10 mouse cellular contexts compared by ENCODE assay signal in the genomic region with DNA sequence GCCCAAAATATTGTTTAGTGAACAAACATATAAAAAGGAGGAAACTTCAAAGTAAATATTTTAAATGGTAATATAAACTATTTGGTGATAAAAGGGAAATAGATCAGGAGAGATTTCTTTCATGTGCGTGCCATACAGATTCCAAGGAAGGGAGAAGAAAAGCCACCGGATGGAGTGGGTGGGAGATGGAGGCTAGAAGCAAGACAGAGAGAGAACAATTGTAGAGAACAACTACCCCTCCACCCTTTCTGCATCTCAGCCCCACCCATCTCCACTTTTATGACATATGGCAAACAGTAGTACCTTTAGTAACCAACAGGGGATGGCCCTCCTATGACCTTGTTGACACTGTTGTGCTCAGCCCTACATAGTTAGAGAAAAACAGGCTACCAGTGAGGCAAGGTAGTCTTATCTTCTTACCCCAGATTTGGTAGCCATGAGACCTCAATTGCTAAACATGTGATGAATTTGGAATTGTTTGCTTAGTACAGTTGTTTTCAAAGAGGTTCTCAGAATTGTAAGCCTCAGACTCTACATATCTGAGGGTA.
DNase-seq lines count a peak whose midpoint lies in the region; ATAC-seq and TF ChIP-seq lines count a peak whose summit lies in the region.
"Had no signal": no experiment of that assay in that cellular context is flagged by ENCODE, and none has a peak within 500 bp of the region (broad histone marks: within the 10 kb centered on the region; RNA-seq: fewer than 3 reads in every experiment).

No protein-coding gene starts in this region.

- H3K9me3 ChIP-seq in hindbrain, postnatal 0 days (ENCODE audit: low read length) = no peaks in the 10 kb centered on the region
- H3K9me3 ChIP-seq in hindbrain, embryonic 13.5 days = no peaks in the 10 kb centered on the region
- H3K9me3 ChIP-seq in ES-E14 (ENCODE audit: control insufficient read depth, insufficient read depth, low read depth, low read length) = no peaks in the 10 kb centered on the region
- H3K9me3 ChIP-seq: stomach, embryonic 15.5 days had no signal

- WGBS in hindbrain, postnatal 0 days = 89% methylated on average over 2 of the region's 2 CpGs
- 98% methylated on average over 2 of the region's 2 CpGs for WGBS in hindbrain, embryonic 13.5 days

- H3K4me3 ChIP-seq in hindbrain, postnatal 0 days (ENCODE audit: low read length) = no peak overlapping the region
- H3K4me3 ChIP-seq in hindbrain, embryonic 13.5 days = no peak overlapping the region
- no peak overlapping the region for H3K4me3 ChIP-seq in ES-E14 (ENCODE audit: insufficient read depth in 1 of 2, low read depth in 1 of 2, low read length in 2 of 2, poor library complexity in 1 of 2, severe bottlenecking in 1 of 2)
- H3K4me3 ChIP-seq: stomach, embryonic 15.5 days had no signal

- no peak overlapping the region for H3K4me2 ChIP-seq in hindbrain, postnatal 0 days (ENCODE audit: low read depth, low read length)
- no peak overlapping the region for H3K4me2 ChIP-seq in hindbrain, embryonic 13.5 days
- H3K4me2 ChIP-seq: stomach, embryonic 15.5 days had no signal

- H3K36me3 ChIP-seq in hindbrain, postnatal 0 days (ENCODE audit: insufficient read depth, low read length) = no peaks in the 10 kb centered on the region
- H3K36me3 ChIP-seq in hindbrain, embryonic 13.5 days = no peaks in the 10 kb centered on the region
- H3K36me3 ChIP-seq in ES-E14 (ENCODE audit: control insufficient read depth, insufficient read depth, low read length, poor library complexity, severe bottlenecking) = no peaks in the 10 kb centered on the region
- H3K36me3 ChIP-seq: stomach, embryonic 15.5 days had no signal

- no peak for DNase-seq in hindbrain, postnatal 0 days (ENCODE audit: low spot score)
- DNase-seq in 3T3-L1 (ENCODE audit: low read depth, low spot score) (peak; percentile 25), ES-E14 (ENCODE audit: low read depth, low spot score) (peak; percentile 11)
- DNase-seq in lung, postnatal 10 days = peak; percentile 40
- no peak for DNase-seq in cerebellum, adult 18-20 months
- DNase-seq in embryo, embryonic 10 days (ENCODE audit: low spot score) = no peak
- DNase-seq: cerebellum, adult 9-10 months had no signal

- ATAC-seq in hindbrain, postnatal 0 days = no peak
- ATAC-seq in hindbrain, embryonic 13.5 days (ENCODE audit: low FRiP score) = no peak
- ATAC-seq in cerebellum, adult (ENCODE audit: insufficient number of reproducible peaks, low FRiP score, low TSS enrichment) = no peak

- no peaks in the 10 kb centered on the region for H3K27me3 ChIP-seq in hindbrain, postnatal 0 days (ENCODE audit: insufficient read depth, low read length)
- H3K27me3 ChIP-seq in hindbrain, embryonic 13.5 days = no peaks in the 10 kb centered on the region
- H3K27me3 ChIP-seq: stomach, embryonic 15.5 days had no signal

- H3K4me1 ChIP-seq in hindbrain, postnatal 0 days (ENCODE audit: insufficient read depth, low read length) = no peaks in the 10 kb centered on the region
- H3K4me1 ChIP-seq in hindbrain, embryonic 13.5 days (replicated peaks) = no peaks in the 10 kb centered on the region
- no peaks in the 10 kb centered on the region for H3K4me1 ChIP-seq in ES-E14 (ENCODE audit: control insufficient read depth in 2 of 2, insufficient read depth in 2 of 2, low read length in 2 of 2, poor library complexity in 1 of 2)
- H3K4me1 ChIP-seq: stomach, embryonic 15.5 days had no signal

- H3K9ac ChIP-seq in hindbrain, postnatal 0 days (replicated peaks; ENCODE audit: low read length) = no peak overlapping the region
- H3K9ac ChIP-seq in hindbrain, embryonic 13.5 days = no peak overlapping the region
- no peak overlapping the region for H3K9ac ChIP-seq in ES-E14 (ENCODE audit: insufficient read depth, low read depth, low read length, poor library complexity, severe bottlenecking)
- H3K9ac ChIP-seq: stomach, embryonic 15.5 days had no signal

- H3K27ac ChIP-seq in hindbrain, postnatal 0 days = no peak overlapping the region
- H3K27ac ChIP-seq in hindbrain, embryonic 13.5 days = no peak overlapping the region
- H3K27ac ChIP-seq in ES-E14 (ENCODE audit: insufficient read depth, low read depth, low read length, poor library complexity, severe bottlenecking) = no peak overlapping the region
- H3K27ac ChIP-seq: stomach, embryonic 15.5 days had no signal

- in situ Hi-C loops in ES-E14 (cut with MboI; ENCODE audit: low sequenced_read_pairs in 2 of 2, unreplicated experiment in 2 of 2) = no loop called here

- TF ChIP-seq CTCF in hindbrain, postnatal 0 days (IDR thresholded peaks at IDR 0.05; ENCODE audit: low read depth) = peak; percentile 19; the same call in 1 of the 2 replicates

TF ChIP-seq in ES-E14, 5 proteins besides CTCF, POLR2A, EP300 and RAD21:
- TF ChIP-seq MAFK (IDR thresholded peaks at IDR 0.05; ENCODE audit: insufficient read depth, low read depth, low read length) (no peak), ZC3H11A (IDR thresholded peaks at IDR 0.05; ENCODE audit: borderline replicate concordance, low read depth, low read length) (no peak), HCFC1 (IDR thresholded peaks at IDR 0.05; ENCODE audit: borderline replicate concordance, insufficient read depth, low read length) (no peak), ZNF384 (IDR thresholded peaks at IDR 0.05; ENCODE audit: low read depth, low read length) (no peak), CHD2 (IDR thresholded peaks at IDR 0.05; ENCODE audit: low read depth, low read length) (no peak)
TF ChIP-seq in ES-E14: peak in this region for 0.

Comparison
In these comparisons a context has a peak if more than half of its experiments do, and no peak if none do; other contexts are left out.
1. DNase-seq: peak in 3T3-L1 (single experiment), ES-E14 (single experiment) and lung, postnatal 10 days (single experiment); none in hindbrain, postnatal 0 days (single experiment), cerebellum, adult 18-20 months (0 of 2) and embryo, embryonic 10 days (single experiment).